Mouse (Mus musculus) heart, postnatal 14 days (tissue): ENCODE measurements at regions not wholly inside any gene's neighbourhood (a gene's known extent, or its start where the extent isn't known, plus 50 kb on each side); places are given as distances from the start of the nearest gene placed in this dataset.

Source experiments
- DNase-seq, 2 experiments: peaks; one replicate each; pipeline ENCODE4 v3.0.0; 2021 to 2022
- intact Hi-C: fragments of 180-260 bp; cut with DNase I; formaldehyde crosslinking; loops from one replicate; pipeline ENCODE4 v1.15.1; 2025

DNA sequence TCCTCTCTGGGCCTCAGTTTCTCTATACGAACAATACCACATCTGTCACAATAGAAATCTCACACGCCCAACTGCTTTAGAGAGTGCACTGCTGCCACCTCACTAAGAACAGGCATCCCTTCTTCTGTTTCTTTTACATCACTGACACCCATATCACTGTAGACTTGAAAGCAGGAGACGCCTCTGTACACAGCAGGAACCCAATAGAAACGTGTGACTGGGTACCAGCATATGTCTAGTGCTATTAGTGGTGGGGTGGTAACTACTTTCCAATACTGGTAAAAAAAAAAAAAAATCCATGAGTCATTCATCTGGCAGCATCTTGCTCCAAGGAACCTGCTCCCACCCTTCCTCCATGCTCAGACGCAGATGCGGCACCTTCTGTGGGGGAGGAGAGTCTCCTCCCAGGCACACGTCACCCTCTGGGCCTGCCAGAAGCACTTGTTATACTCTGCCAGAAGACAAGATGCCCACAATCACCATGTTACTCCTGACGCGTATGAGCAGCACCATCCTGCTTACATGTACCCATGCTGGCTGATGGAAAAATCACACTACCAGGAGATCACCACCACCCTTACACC lies 151.3 kb upstream of the Plxna4 start:
- intact Hi-C loops = no loop called here
- DNase-seq = no peak

DNA sequence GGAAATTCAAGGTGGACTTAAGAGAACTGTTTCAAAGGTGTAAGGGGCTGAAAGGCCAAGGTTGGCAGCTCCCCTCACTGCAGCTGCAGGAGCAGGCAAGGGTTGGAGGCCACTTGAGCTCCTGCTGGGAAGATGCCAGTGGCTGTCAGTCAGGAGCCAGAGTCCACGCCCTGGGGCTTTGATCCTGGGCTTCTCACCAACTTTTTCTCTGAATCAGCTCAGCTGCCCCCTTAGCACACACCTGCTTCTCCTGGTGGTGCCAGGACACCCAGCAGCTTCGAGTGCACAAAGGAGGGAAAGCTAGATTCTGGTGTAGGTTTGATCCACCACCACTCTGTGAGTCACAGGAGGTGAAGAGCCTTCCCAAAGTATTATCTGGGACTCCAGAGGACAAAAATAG lies 140.7 kb upstream of the Plxna4 start:
- intact Hi-C loops = no loop called here
- DNase-seq = peak; percentile 28 to 57

DNA sequence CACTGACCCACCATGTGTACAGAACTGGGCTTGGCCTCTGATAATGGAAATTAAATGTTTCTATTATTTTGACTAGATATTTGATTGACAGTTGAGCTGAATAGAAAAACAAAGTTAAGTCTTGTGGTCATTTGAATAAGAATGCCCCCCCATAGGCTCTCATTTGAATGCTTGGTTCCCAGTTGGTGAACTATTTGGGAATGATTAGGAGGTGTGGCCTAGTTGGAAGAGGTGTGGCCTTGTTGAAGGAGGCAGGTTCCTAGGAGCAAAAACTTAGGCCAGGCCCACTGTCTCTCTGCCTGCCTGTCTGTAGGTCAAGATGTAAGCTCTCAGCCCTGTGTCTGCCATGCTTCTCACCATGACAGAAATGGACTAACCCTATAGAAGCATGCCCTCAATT lies 138.6 kb upstream of the Plxna4 start:
- intact Hi-C loops = no loop called here
- no peak for DNase-seq

DNA sequence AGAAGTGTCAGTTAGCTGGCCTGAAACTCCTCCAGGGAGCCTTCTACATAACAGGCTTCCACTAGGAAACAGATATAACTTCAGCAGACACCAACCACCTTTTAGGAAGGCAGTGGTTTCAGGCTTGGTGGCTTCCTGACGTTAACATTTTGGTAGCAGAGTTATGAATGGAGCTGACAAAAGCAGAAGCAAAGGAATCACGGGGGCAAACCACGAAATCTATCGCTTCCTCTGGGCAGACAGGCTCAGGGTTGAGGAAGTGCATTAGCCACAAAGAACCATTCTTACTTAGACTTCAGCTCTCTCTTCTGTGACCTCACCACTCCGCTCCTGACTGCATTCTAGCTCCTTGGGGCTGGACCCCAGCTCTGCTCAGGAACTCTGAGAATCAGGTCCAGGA lies 129.9 kb upstream of the Plxna4 start:
- intact Hi-C loops = no loop called here
- DNase-seq = no peak

DNA sequence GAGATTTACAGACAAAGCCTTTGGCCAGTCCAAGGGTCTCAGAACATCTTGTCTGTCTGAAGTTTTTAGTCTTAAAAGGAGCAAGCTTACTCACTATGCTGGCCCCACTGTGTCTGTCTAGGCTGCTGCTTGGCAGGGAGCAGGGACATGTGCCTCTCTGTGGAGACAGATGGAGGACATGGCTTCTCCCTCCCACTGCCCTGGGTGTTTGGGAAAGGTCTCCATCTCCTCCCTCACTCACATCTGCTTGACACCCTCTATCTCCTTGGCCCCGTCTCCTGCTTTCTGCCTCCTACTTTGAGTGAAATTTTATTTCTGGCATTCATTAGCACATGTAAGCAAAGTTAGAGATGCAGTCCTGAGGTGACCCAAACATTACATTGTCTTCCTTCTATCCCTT lies 127.1 kb upstream of the Plxna4 start:
- no peak for DNase-seq
- intact Hi-C loops = no loop called here

DNA sequence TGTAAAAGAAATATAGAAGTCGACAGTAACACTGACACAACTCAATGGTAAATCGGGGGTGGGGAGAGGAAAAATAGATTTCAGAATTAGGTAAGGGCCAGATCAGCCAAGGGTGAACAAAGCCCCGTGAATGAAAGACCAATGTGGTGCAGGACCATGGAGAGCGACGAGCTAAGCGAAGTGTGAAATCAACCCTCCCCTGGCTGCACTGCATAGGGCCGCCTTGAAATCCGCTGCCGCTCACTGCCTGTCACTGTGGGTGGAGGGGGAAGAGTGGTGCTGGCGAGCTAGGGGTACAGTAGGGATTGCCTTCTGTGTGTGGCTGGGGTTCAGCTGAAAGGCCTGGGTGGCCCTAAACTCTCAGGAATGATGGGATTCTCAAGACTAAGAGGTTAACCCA lies 122.2 kb upstream of the Plxna4 start:
- intact Hi-C loops = no loop called here
- DNase-seq = peak; percentile 52 to 71

DNA sequence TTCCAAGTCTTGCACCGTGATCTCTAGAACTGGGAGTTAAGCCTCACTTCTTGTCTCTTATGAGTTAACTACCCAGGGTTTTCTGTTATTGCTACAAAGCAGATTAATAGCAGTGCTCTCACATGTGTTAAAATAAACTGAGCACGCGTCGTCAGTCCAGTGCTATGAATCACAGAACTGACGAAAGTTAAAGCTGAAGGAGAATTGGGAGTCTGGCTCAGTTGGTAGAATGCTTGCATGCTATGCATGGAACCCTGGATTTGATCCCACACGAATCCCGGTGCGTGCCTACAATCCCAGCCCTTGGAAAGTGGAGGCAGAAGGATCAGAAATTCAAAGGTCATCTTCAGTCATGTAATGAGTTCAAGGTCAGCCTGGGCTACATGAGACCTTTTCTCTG lies 121.6 kb upstream of the Plxna4 start:
- DNase-seq = no peak
- intact Hi-C loops = loop anchor here (5.0 kb wide), 1 partner anchor 413 kb away; no protein-coding TSS in a partner anchor

DNA sequence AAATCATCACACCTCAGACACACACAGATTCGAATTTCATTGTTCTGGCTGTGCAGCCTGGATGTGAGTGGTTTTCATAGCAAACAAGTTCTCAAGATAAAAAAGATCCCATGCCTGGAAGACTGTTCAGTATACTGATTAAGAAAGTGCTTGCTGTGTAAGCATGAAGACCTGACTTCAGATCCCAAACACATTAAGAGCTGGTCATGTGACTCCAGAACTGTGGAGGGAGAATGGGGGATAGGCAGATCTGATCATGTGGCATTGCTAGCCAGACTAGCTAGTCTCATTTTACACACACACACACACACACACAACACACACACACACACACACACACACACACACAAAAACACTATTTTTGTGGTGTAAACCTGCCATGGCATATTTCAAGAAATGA lies 119.4 kb upstream of the Plxna4 start:
- intact Hi-C loops = loop anchor here (5.0 kb wide), 1 partner anchor 415 kb away; no protein-coding TSS in a partner anchor
- no peak for DNase-seq

DNA sequence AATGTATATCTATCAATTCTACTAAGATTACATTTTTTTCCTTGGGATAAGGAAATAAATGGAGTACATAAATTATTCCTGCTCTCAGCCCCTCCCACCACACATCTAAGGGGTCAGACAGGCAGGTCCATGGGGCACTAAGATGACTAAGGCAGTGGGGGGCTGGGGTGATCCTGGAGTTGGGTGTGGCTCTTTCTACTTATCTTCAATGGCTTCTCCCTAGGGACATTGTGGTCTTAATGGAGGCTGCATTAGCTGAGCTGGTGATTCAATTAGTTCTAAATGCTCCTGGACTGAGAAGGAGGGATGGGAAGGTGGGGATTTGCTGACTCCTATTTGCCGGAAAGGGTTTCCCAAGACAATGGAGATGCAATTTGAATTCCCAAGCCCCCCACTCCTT lies 118.4 kb upstream of the Plxna4 start:
- intact Hi-C loops = loop anchor here (5.0 kb wide), 1 partner anchor 416 kb away; no protein-coding TSS in a partner anchor
- no peak for DNase-seq

DNA sequence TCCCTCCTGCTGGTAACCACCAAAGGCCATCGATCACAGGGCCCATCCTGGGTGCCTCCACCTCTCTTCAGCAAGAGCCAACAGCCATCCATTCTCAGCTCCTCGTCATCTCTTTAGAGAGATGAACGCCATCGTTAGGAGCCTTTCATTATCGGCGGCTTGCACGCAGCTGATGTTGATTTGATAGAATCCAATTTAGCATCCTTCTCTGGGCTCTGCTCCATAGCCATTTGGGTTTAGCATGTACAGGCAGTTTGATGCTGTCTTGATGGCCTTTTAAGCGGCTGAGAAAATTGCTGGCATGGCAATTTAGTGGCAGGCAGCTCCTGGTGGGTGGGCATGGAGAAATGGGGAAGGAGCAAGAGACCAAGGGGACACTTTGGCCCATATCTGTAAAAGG lies 115.5 kb upstream of the Plxna4 start:
- DNase-seq = no peak
- intact Hi-C loops = no loop called here

DNA sequence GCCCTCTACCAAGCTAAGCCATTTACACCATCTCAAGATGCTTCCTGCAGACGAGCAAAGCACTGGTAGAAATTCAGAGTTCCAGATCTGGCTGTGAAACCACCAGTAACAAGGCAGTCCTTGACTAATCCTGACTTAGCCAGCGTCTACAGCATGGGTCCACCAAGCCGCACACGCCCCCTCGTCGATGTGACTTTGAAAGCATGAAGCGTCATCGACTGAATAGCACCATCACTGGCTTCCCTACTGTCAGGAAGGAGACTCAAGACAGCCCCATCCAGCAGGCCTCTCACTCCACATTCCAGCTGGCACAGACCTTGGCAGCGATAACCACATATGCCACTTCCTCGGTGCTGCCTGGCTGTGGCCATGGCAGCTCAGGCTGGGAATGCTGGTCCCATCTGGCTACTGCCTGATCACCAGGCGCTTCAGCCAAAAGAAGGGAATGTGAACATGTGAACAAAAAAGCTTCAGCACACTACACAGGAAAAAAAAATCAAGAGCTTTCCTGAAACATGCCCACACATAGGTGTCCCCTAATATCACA lies 114.3 kb upstream of the Plxna4 start:
- DNase-seq = no peak
- intact Hi-C loops = no loop called here

DNA sequence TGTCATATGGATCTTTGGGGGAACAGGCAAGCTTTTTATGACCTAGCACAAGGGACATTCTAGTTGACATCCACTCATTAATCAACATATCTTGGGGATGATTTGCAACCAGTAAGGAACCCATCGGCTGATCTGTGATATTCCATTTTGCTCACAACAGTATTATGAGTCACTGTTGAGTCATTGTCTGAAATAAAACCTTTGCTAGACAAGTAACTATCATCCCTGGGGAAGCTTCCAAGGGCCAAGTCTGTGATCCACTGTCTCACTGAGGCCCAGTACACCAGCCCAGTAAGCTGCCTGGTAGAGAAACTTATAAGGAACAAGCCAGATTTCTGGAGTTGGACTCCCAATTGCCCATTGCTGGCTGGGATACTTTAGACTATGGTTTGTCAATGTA lies 111.8 kb upstream of the Plxna4 start:
- DNase-seq = no peak
- intact Hi-C loops = no loop called here

DNA sequence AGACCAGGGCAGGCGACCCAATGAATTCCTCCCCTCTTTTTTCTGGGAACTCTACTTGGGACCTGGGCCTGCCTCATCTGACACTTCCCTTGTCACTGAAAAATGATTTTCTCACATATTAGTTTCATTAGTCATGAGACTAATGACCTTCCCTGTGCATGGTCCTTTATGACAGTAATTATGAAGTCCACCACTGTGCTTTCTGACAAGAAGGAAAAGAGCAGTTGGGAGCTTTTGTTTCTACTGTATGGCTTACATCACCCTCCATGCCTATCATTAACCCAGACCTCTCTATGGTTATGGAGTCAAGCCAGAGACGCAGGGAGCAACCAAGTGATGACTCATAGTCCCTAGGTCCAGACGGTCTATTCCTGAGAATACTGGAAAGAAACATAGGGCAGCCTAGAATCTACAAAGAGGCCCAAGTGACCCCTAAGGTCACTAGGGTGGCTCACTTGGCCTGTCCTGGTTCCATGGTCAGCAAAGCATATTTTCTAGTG lies 109.8 kb upstream of the Plxna4 start:
- intact Hi-C loops = no loop called here
- no peak for DNase-seq

DNA sequence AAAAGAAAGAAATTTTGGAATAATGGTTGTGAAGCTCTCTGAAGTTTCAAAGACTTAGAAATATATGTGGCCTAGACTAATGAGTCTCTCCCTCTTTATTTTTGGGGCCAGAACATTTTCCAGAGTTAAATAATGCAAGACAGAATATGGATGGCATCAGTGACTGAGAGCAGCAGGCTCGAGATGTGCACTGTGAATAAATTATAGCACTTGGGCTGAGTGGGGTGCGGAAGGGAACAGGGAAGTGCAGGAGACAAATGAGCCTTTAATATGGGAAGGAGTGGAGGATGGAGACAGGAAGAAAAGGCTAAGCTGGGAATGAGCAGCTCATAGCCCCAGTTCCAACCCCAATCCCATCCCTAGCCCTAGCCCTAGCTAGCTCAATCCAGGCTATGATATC lies 108.0 kb upstream of the Plxna4 start:
- no peak for DNase-seq
- intact Hi-C loops = no loop called here

DNA sequence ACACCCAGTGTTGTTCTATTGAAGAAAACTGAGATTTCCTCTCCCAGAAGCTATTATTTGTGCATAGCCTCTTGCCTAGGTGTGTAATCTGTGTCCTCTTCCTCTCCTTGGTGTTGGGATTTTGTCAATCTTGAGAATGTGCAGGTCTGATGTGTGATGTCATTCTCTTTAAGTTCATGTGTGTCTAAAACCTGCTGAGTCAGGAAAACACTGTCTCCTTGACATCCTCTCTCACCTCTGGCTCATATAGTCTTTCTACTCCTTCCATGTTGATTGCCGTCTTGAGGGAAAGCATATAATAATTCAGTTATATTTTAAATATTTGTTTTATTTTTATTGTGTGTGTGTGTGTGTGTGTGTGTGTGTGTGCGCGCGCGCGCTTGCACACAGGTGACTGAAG lies 84.6 kb upstream of the Plxna4 start:
- intact Hi-C loops = no loop called here
- no peak for DNase-seq

DNA sequence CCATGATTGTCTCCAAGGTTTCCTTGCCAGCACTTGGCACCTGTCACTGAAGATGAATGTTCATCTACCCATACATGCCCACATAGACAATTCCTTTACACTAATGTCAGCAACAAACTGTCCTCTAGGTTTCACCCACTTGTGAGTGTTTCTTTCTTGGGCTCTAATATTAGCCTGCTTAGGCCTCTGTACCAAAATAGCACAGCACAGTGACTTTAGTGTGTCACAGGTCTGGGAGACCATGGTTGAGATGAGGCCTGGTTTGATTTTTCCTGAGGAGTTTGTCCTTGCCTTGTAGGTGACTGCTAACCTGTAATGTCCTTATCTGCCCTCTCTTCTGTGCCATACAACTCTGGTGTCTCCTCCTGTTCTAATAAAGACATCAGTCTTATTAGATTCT lies 71.8 kb upstream of the Plxna4 start:
- peak in 1 of 2 experiments; percentile 4 for DNase-seq
- intact Hi-C loops = no loop called here

DNA sequence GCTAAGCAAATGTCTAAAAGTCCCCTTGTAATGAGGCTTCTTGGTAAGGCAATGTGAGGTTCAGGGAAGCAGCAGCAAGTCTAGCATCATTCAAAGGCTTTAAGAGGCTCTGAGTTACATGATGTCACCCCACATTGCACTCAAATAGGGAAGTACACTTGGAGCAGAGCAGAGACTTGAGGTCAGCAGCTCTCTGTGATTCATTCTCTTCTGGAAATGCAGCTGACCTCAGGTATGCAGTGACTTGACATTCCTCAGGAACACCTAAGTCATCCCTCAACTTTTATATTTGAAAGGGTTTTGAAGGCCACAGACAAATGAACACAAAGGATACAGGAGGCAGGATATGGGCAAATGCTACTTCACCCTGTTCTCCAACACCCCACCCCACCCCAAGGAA lies 69.4 kb upstream of the Plxna4 start:
- intact Hi-C loops = no loop called here
- no peak for DNase-seq

DNA sequence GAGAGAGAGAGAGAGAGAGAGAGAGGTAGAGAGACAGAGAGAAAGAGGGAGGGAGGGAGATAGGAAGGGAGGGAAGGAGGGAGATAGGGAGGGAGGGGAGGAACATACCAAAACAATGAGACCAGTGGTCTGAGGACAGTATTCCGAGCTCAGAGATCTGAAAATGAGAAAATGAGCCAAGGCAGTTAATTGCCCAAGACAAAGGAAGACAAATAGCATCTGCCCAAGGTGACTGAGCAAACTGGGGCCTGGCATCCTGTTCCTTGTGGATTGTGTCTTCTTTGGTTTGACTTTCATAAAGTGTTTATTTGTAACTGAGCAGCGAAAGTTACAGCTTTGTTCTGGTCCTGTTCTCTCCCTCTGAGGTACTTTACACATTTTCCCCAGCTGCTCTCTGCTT lies 66.2 kb upstream of the Plxna4 start:
- no peak for DNase-seq
- intact Hi-C loops = no loop called here

DNA sequence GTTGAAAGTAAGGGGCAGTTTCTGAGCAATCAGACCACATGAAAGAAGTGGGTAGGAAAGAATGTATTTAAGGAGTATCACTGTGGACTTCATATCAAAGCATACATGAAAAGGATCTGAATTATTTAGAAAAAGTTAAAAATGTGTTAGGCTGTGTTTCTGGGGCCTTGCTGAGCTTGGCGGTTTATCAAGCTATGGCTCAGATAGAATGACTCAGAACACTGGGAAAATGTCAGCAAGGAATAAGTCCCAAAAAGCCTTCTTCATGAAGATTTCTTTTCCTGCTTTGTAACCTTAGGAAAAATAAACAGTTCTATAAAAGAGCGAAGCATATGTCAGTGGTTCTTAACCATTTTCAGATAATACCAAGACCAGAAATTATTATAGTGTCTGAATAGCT lies 56.0 kb upstream of the Plxna4 start:
- DNase-seq = no peak
- intact Hi-C loops = no loop called here

DNA sequence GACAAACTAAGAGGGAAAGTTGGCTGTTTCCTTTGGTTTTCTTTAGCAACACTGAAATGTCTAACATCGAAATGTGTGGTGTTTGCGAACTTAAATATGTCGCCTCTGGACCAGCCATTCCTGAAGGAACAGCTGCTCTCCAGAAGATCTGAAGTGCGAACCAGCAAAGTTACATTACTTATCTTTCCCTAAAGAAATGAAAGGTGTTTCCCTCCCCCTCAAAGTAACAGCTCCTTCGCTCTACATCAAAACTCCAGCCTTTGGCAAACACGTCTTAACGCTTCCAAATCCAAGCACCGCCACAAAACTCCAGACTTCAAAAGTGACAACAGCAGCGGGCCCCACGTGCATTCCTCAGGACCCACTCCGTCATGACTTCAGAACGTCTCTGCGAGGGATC lies 50.9 kb upstream of the Plxna4 start:
- no peak for DNase-seq
- intact Hi-C loops = no loop called here
